Mouse (Mus musculus): ENCODE measurements around the gene Myo18a.

DNA sequence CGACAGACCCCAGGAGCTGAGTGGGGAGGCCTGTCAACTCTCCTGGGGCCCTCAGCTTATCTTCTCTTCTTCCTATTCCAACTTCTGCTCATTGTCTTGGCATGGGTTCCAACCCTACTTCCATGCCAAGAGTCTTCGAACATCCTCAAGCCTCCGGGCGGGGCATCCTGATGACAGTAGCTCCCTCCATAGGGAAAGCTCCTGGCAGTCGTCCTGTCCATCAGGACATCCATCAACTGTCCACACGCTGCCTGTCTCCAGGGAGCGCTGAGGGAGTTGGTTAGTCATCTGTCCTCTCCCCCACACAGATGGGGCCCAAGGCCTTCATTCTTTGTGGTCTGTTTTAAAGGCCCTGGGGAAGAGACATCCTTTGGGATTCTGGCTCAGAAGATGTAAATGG, 18.0 kb downstream of the Myo18a start:
- TF ChIP-seq ZNF384 (IDR thresholded peaks at IDR 0.05; ENCODE audit: low read depth, low read length) (no peak), CHD2 (IDR thresholded peaks at IDR 0.05; ENCODE audit: low read depth, low read length) (no peak), HCFC1 (IDR thresholded peaks at IDR 0.05; ENCODE audit: borderline replicate concordance, insufficient read depth, low read length) (no peak), MAFK (IDR thresholded peaks at IDR 0.05; ENCODE audit: insufficient read depth, low read depth, low read length) (no peak), ZC3H11A (IDR thresholded peaks at IDR 0.05; ENCODE audit: borderline replicate concordance, low read depth, low read length) (no peak)

Data from ES-E14 (cell line).